Mouse (Mus musculus) brain, embryonic 14.5 days (tissue): Measurements from ENCODE around the gene Tex38. TPM values are rescaled to one million over a fixed set of nuclear protein-coding genes. Genes with fewer than 3 reads are reported as not detected.
A peak's percentile ranks its signal among the peaks of the same experiment; 100 is the strongest.

ENCODE experiments used
- DNase-seq: peaks from one replicate; pipeline ENCODE4 v3.0.0-alpha.2; 2011; ENCODE audit warnings: low read depth
- CTCF ChIP-seq: fragments of 200-500 bp; IDR thresholded peaks from 2 replicates; pipeline ENCODE4 v1.5.1; 2012; ENCODE audit warnings: inconsistent platforms, mild to moderate bottlenecking, moderate library complexity, borderline replicate concordance; ENCODE audit not compliant: insufficient read depth, insufficient read length; ENCODE audit errors: extremely low read depth
- POLR2A ChIP-seq: fragments of 200-500 bp; IDR thresholded peaks from 2 replicates; pipeline ENCODE4 v1.6.1; 2012; ENCODE audit warnings: mild to moderate bottlenecking, inconsistent platforms, borderline replicate concordance; ENCODE audit not compliant: poor library complexity, insufficient read depth, insufficient read length, severe bottlenecking; ENCODE audit errors: extremely low read depth
- polyA plus RNA-seq: library from polyadenylated mRNA; depleted of rRNA; stranded (reverse); fragments of >200 nt; gene quantifications from 2 replicates; pipeline ENCODE4 v1.2.3, GENCODE M21; 2012

Tex38 gene
- polyA plus RNA-seq, 1 experiment: 0.40 TPM

- TF ChIP-seq CTCF (no peak), POLR2A (no peak)
- DNase-seq: no peak
Measured at GRCm38 (mm10) chr4:115815606-115816005, 34.8 kb upstream of the Tex38 start.

GRCm38 (mm10) chr4:115812326-115812725 is 31.5 kb upstream of the Tex38 start:
- TF ChIP-seq POLR2A (no peak), CTCF (no peak)

GRCm38 (mm10) chr4:115799981-115800380 is 19.2 kb upstream of the Tex38 start:
- TF ChIP-seq CTCF (no peak), POLR2A (no peak)
- DNase-seq: peak; percentile 16

More at GRCm38 (mm10) chr4:115812326-115812725, 31.5 kb upstream of the Tex38 start:
- DNase-seq: no peak

- DNase-seq: no peak
- no peak for TF ChIP-seq POLR2A
- TF ChIP-seq CTCF: no peak
Measured at GRCm38 (mm10) chr4:115795360-115795759, 14.5 kb upstream of the Tex38 start.

GRCm38 (mm10) chr4:115790864-115791263 is 10.0 kb upstream of the Tex38 start:
- TF ChIP-seq POLR2A (no peak), CTCF (no peak)
- no peak for DNase-seq

- no peak for DNase-seq
- no peak for TF ChIP-seq POLR2A
- TF ChIP-seq CTCF: no peak
Measured at GRCm38 (mm10) chr4:115785511-115786034, 4.8 kb upstream of the Tex38 start.

GRCm38 (mm10) chr4:115784769-115785510 is 4.1 kb upstream of the Tex38 start, which contains the start of gene Atpaf1:
Atpaf1 (plus strand) TSS chr4:115784812.
- TF ChIP-seq CTCF (peak; percentile 12; the same call in 1 of the 2 replicates), POLR2A (peak; percentile 76)
- peak; percentile 87 for DNase-seq

GRCm38 (mm10) chr4:115782026-115782805 is 1.4 kb upstream of the Tex38 start:
- no peak for DNase-seq
- TF ChIP-seq POLR2A (no peak), CTCF (no peak)

- DNase-seq: no peak
- TF ChIP-seq POLR2A: no peak
- no peak for TF ChIP-seq CTCF
Measured at GRCm38 (mm10) chr4:115780269-115780668, 549 bp downstream of the Tex38 start.

GRCm38 (mm10) chr4:115777627-115778026 is 3.2 kb downstream of the Tex38 start:
- TF ChIP-seq CTCF (no peak), POLR2A (no peak)
- no peak for DNase-seq

- TF ChIP-seq POLR2A (no peak), CTCF (no peak)
- DNase-seq: no peak
Measured at GRCm38 (mm10) chr4:115775056-115775455, 5.8 kb downstream of the Tex38 start.

GRCm38 (mm10) chr4:115767647-115768467 is 13.0 kb downstream of the Tex38 start:
- TF ChIP-seq CTCF (no peak), POLR2A (no peak)
- DNase-seq: no peak
